Comparison of ENCODE assay signal across 8 mouse cellular contexts in the genomic region with DNA sequence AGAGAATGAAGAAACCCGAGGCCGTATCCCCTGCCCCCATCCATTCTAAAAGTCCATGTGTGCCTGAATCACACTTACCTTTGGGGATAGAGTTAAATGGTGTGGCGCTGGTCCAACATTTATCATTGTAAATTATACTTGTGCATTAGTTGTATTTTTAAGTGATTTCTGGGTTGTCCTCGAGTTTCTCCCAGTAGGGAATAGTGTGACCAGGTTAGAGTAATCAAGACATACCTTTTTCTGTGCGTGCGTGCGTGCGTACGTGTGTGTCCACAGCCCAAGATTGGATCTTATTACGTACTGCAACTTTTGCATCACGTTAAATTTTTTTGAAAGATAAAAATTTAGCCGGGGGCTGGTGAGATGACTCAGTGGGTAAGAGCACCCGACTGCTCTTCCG. TPM values are rescaled to one million over a fixed set of nuclear protein-coding genes. Genes with fewer than 3 reads are reported as not detected.
A peak's percentile ranks its signal among the peaks of the same experiment; 100 is the strongest.
DNase-seq lines count a peak whose midpoint lies in the region; ATAC-seq and TF ChIP-seq lines count a peak whose summit lies in the region.

No protein-coding gene starts in this region.

- no peaks in the 10 kb centered on the region for H3K9me3 ChIP-seq in forebrain, embryonic 13.5 days (replicated peaks)
- no peaks in the 10 kb centered on the region for H3K9me3 ChIP-seq in liver, embryonic 14.5 days (ENCODE audit: control insufficient read depth, low read length)

- intact Hi-C loops in heart, adult 2 months (cut with DNase I) = no loop called here
- intact Hi-C loops in heart, postnatal 25 days (cut with DNase I) = loop anchor here (10.0 kb wide), 1 partner anchor 269 kb away; a partner anchor contains a TSS

- peak overlapping the region; percentile 62 for H3K4me3 ChIP-seq in heart, adult 2 months
- H3K4me3 ChIP-seq in forebrain, embryonic 13.5 days = peak overlapping the region; percentile 89
- peak overlapping the region; percentile 84 to 99 for H3K4me3 ChIP-seq in liver, embryonic 14.5 days (ENCODE audit: insufficient read depth in 1 of 2, low read depth in 2 of 2, low read length in 2 of 2)

- no peak for DNase-seq in heart, adult 2 months
- DNase-seq in heart, postnatal 25 days (ENCODE audit: low spot score) = no peak
- peak; percentile 68 for DNase-seq in CD4-positive helper T cell, adult 2 months (ENCODE audit: low read depth, low spot score)
- DNase-seq in liver, embryonic 14.5 days (ENCODE audit: low read depth in 3 of 3, low spot score in 3 of 3) = no peak
- DNase-seq in adrenal gland, adult 8-10 months = no peak
- no peak for DNase-seq in testis, postnatal 10 days (ENCODE audit: low spot score)
- no peak for DNase-seq in layer of hippocampus, postnatal 25 days (ENCODE audit: extremely low spot score in 1 of 2, low spot score in 1 of 2)

- peaks cover 22% of the 10 kb centered on the region for H3K36me3 ChIP-seq in heart, adult 2 months (ENCODE audit: control insufficient read depth, insufficient read depth, low read length)
- peaks cover 24% of the 10 kb centered on the region for H3K36me3 ChIP-seq in forebrain, embryonic 13.5 days (ENCODE audit: poor library complexity, severe bottlenecking)
- H3K36me3 ChIP-seq in liver, embryonic 14.5 days (replicated peaks; ENCODE audit: control insufficient read depth, insufficient read depth, low read depth) = peaks cover 21% of the 10 kb centered on the region

- H3K9ac ChIP-seq in heart, adult 2 months (ENCODE audit: low read depth, low read length) = peak overlapping the region; percentile 41
- H3K9ac ChIP-seq in forebrain, embryonic 13.5 days = peak overlapping the region; percentile 74
- peak overlapping the region; percentile 91 for H3K9ac ChIP-seq in liver, embryonic 14.5 days (replicated peaks)

- 44% methylated on average over 14 of the region's 14 CpGs for WGBS in heart, adult 2 months
- 53% methylated on average over 14 of the region's 14 CpGs for WGBS in forebrain, embryonic 13.5 days
- WGBS in liver, embryonic 14.5 days (ENCODE audit: insufficient replicate concordance) = 46% methylated on average over 14 of the region's 14 CpGs

- TF ChIP-seq CTCF in heart, adult 2 months (IDR thresholded peaks at IDR 0.05) = no peak
- TF ChIP-seq CTCF in liver, embryonic 14.5 days (IDR thresholded peaks at IDR 0.05; ENCODE audit: low read depth) = no peak

- H3K27me3 ChIP-seq in heart, adult 2 months (ENCODE audit: control insufficient read depth, insufficient read depth, low read length) = no peaks in the 10 kb centered on the region
- no peaks in the 10 kb centered on the region for H3K27me3 ChIP-seq in forebrain, embryonic 13.5 days
- H3K27me3 ChIP-seq in liver, embryonic 14.5 days (ENCODE audit: control insufficient read depth, insufficient read depth, low read length) = no peaks in the 10 kb centered on the region

- H3K79me2 ChIP-seq in heart, adult 2 months (replicated peaks; ENCODE audit: control insufficient read depth, insufficient read depth, low read length) = peaks cover 2% of the 10 kb centered on the region

- no peak for TF ChIP-seq POLR2A in heart, adult 2 months (IDR thresholded peaks at IDR 0.05; ENCODE audit: insufficient read depth, low read depth, low read length)

- H3K4me1 ChIP-seq in heart, adult 2 months (ENCODE audit: control insufficient read depth, insufficient read depth, low read length) = peaks cover 2% of the 10 kb centered on the region
- peaks cover 45% of the 10 kb centered on the region for H3K4me1 ChIP-seq in forebrain, embryonic 13.5 days
- peaks cover 42 to 43% of the 10 kb centered on the region in 2 experiments for H3K4me1 ChIP-seq in liver, embryonic 14.5 days (replicated peaks; ENCODE audit: control insufficient read depth in 2 of 2, insufficient read depth in 2 of 2, low read length in 1 of 2)

- H3K4me2 ChIP-seq in forebrain, embryonic 13.5 days = peak overlapping the region; percentile 90
- H3K4me2 ChIP-seq in liver, embryonic 14.5 days (ENCODE audit: low read depth) = peak overlapping the region; percentile 97

- no peak for ATAC-seq in forebrain, embryonic 13.5 days
- ATAC-seq in liver, embryonic 14.5 days (ENCODE audit: insufficient read depth) = no peak

- TF ChIP-seq EP300 in heart, adult 2 months (IDR thresholded peaks at IDR 0.05; ENCODE audit: insufficient read depth, low read depth, low read length) = no peak
- TF ChIP-seq EP300 in liver, embryonic 14.5 days (IDR thresholded peaks at IDR 0.05; ENCODE audit: low read depth) = no peak

- peak overlapping the region; percentile 96 for H3K27ac ChIP-seq in heart, adult 2 months
- peak overlapping the region; percentile 99 for H3K27ac ChIP-seq in forebrain, embryonic 13.5 days
- peak overlapping the region; percentile 98 for H3K27ac ChIP-seq in liver, embryonic 14.5 days

RNA-seq across cellular contexts. Expression of a gene that starts 0.8 kb away (rescaled TPM):
- 10 to 100 TPM; 19.5 to 27.2 TPM for total RNA-seq in heart, adult 2 months (2021)
- 9.1 and 13.0 TPM in 2 replicates for polyA plus RNA-seq in heart, adult 2 months (2012; rRNA removed)
- total RNA-seq in heart, postnatal 25 days (2021) = 10 to 100 TPM; 18.6 to 22.7 TPM
- 33.8 and 36.2 TPM in 2 replicates for polyA plus RNA-seq in forebrain, embryonic 13.5 days (2015; fragmentation: Nextera tagmentation; extraction: Ambion mirVana)
- polyA plus RNA-seq in liver, embryonic 14.5 days (2012; rRNA removed) = 22.3 and 24.5 TPM in 2 replicates
- polyA plus RNA-seq in liver, embryonic 14.5 days (2014; fragmentation: Nextera tagmentation; extraction: Ambion mirVana) = 33.2 and 33.8 TPM in 2 replicates
- 10 to 100 TPM; 50.9 to 62.1 (median 56.6) TPM for total RNA-seq in adrenal gland, adult 8-10 months (2022)
- total RNA-seq in layer of hippocampus, postnatal 25 days (2021) = 10 to 100 TPM; 30.5 to 33.9 TPM

RNA-seq across cellular contexts. Expression of a gene that starts 1.1 kb away (rescaled TPM):
- 10 to 100 TPM; 67.0 to 70.7 TPM for total RNA-seq in heart, adult 2 months (2021)
- polyA plus RNA-seq in heart, adult 2 months (2012; rRNA removed) = 16.8 and 34.5 TPM in 2 replicates
- 10 to 100 TPM; 77.5 to 84.0 TPM for total RNA-seq in heart, postnatal 25 days (2021)
- polyA plus RNA-seq in forebrain, embryonic 13.5 days (2015; fragmentation: Nextera tagmentation; extraction: Ambion mirVana) = 534 and 564 TPM in 2 replicates
- polyA plus RNA-seq in liver, embryonic 14.5 days (2012; rRNA removed) = 45.8 and 60.8 TPM in 2 replicates
- 241 and 248 TPM in 2 replicates for polyA plus RNA-seq in liver, embryonic 14.5 days (2014; fragmentation: Nextera tagmentation; extraction: Ambion mirVana)
- 100 to 1,000 TPM; 122 to 167 (median 155) TPM for total RNA-seq in adrenal gland, adult 8-10 months (2022)
- total RNA-seq in layer of hippocampus, postnatal 25 days (2021) = 100 to 1,000 TPM; 111 to 133 TPM

RNA-seq across cellular contexts. Expression of a gene that starts 41.6 kb away (rescaled TPM):
- 1 to 10 TPM; 2.5 to 3.5 TPM for total RNA-seq in heart, adult 2 months (2021)
- 3.2 and 5.5 TPM in 2 replicates for polyA plus RNA-seq in heart, adult 2 months (2012; rRNA removed)
- total RNA-seq in heart, postnatal 25 days (2021) = 1 to 10 TPM; 3.5 to 3.7 TPM
- 12.9 and 13.6 TPM in 2 replicates for polyA plus RNA-seq in forebrain, embryonic 13.5 days (2015; fragmentation: Nextera tagmentation; extraction: Ambion mirVana)
- 1.8 and 2.1 TPM in 2 replicates for polyA plus RNA-seq in liver, embryonic 14.5 days (2012; rRNA removed)
- polyA plus RNA-seq in liver, embryonic 14.5 days (2014; fragmentation: Nextera tagmentation; extraction: Ambion mirVana) = 0.41 and 1.1 TPM in 2 replicates
- total RNA-seq in adrenal gland, adult 8-10 months (2022) = 1 to 10 TPM; 4.7 to 7.8 (median 5.2) TPM
- total RNA-seq in layer of hippocampus, postnatal 25 days (2021) = 1 to 10 TPM; 4.1 to 5.6 TPM

RNA-seq across cellular contexts. Expression of a gene that starts 48.9 kb away (rescaled TPM):
- 10 to 100 TPM; 17.7 to 17.9 TPM for total RNA-seq in heart, adult 2 months (2021)
- 8.7 and 18.8 TPM in 2 replicates for polyA plus RNA-seq in heart, adult 2 months (2012; rRNA removed)
- 10 to 100 TPM; 15.5 to 16.3 TPM for total RNA-seq in heart, postnatal 25 days (2021)
- 0.18 and 0.19 TPM in 2 replicates for polyA plus RNA-seq in forebrain, embryonic 13.5 days (2015; fragmentation: Nextera tagmentation; extraction: Ambion mirVana)
- polyA plus RNA-seq in liver, embryonic 14.5 days (2012; rRNA removed) = 0.01 and 0.03 TPM in 2 replicates
- polyA plus RNA-seq in liver, embryonic 14.5 days (2014; fragmentation: Nextera tagmentation; extraction: Ambion mirVana) = 0.08 TPM in 1 of 2 replicates, not detected in the other
- 1 to 10 TPM in 3 of 4 experiments, under 1 TPM in 1; 0.73 to 2.5 (median 1.1) TPM for total RNA-seq in adrenal gland, adult 8-10 months (2022)
- total RNA-seq in layer of hippocampus, postnatal 25 days (2021) = 1 to 10 TPM in 1 of 2 experiments, under 1 TPM in 1; 0.79 to 1.3 TPM

Comparison
In these comparisons a context has a peak if more than half of its experiments do, and no peak if none do; other contexts are left out.
1. H3K9ac ChIP-seq: peak in every context shown above with its lines; median percentile 91 in liver, embryonic 14.5 days; 74 in forebrain, embryonic 13.5 days; 41 in heart, adult 2 months.